Mouse (Mus musculus) mammary gland, adult 2 months (tissue): ENCODE results near the gene Gm6034. TPM values are rescaled to one million over a fixed set of nuclear protein-coding genes. Genes with fewer than 3 reads are reported as not detected.

ENCODE experiments used
- polyA plus RNA-seq: library from polyadenylated mRNA; depleted of rRNA; stranded (reverse); fragments of >200 nt; gene quantifications from 2 replicates; pipeline ENCODE4 v1.2.3, GENCODE M21; 2012; ENCODE audit warnings: low replicate concordance; rRNA removed

Gm6034 gene
- polyA plus RNA-seq: 0.20 TPM in 1 of 2 replicates, not detected in the other

GRCm38 (mm10) chr17:36042610-36043169, at the start of gene Gm6034, which contains the start of gene H2-T22:
Gm6034 (plus strand) TSS chr17:36042961.
H2-T22 (minus strand) TSS chr17:36042747.

GRCm38 (mm10) chr17:36020191-36021073, 22.3 kb upstream of the Gm6034 start, which contains the start of gene H2-T24:
H2-T24 (minus strand) TSS chr17:36020560.

GRCm38 (mm10) chr17:36032351-36032875, 10.3 kb upstream of the Gm6034 start, which contains the start of gene H2-T23:
H2-T23 (minus strand) TSS chr17:36032855.

GRCm38 (mm10) chr17:36058362-36058761, 15.6 kb downstream of the Gm6034 start, which contains the start of gene Gm11127:
Gm11127 (minus strand) TSS chr17:36058371.

Other genes with a start within 250 kb of the Gm6034 start
- gene Ier3, start 221.3 kb upstream of the Gm6034 start, polyA plus RNA-seq: 16.7 and 21.8 TPM in 2 replicates
- gene Flot1, start 219.7 kb upstream of the Gm6034 start, polyA plus RNA-seq: 63.0 and 72.5 TPM in 2 replicates
- 364 and 441 TPM in 2 replicates for gene Tubb5, start 204.7 kb upstream of the Gm6034 start, polyA plus RNA-seq
- 9.6 and 11.0 TPM in 2 replicates for gene Mdc1, start 201.4 kb upstream of the Gm6034 start, polyA plus RNA-seq
- 34.4 and 39.7 TPM in 2 replicates for gene Nrm, start 181.6 kb upstream of the Gm6034 start, polyA plus RNA-seq
- gene Ppp1r18, start 177.4 kb upstream of the Gm6034 start, polyA plus RNA-seq: 78.6 and 130 TPM in 2 replicates
- gene Dhx16, start 163.1 kb upstream of the Gm6034 start, polyA plus RNA-seq: 57.7 and 68.8 TPM in 2 replicates
- gene 2310061I04Rik, start 145.5 kb upstream of the Gm6034 start, polyA plus RNA-seq: 74.6 and 74.7 TPM in 2 replicates
- gene Atat1, start 132.9 kb upstream of the Gm6034 start, polyA plus RNA-seq: 63.9 and 77.1 TPM in 2 replicates
- 79.5 and 120 TPM in 2 replicates for gene Mrps18b, start 126.6 kb upstream of the Gm6034 start, polyA plus RNA-seq
- gene Ppp1r10, start 126.5 kb upstream of the Gm6034 start, polyA plus RNA-seq: 26.1 and 34.0 TPM in 2 replicates
- gene Abcf1, start 73.2 kb upstream of the Gm6034 start, polyA plus RNA-seq: 55.9 and 71.4 TPM in 2 replicates
- gene Gnl1, start 63.1 kb upstream of the Gm6034 start, polyA plus RNA-seq: 20.7 and 37.2 TPM in 2 replicates
- gene Prr3, start 62.7 kb upstream of the Gm6034 start, polyA plus RNA-seq: 22.1 and 26.9 TPM in 2 replicates
- gene H2-T24, start 22.4 kb upstream of the Gm6034 start, polyA plus RNA-seq: 8.3 and 9.4 TPM in 2 replicates
- gene H2-T23, start 10.1 kb upstream of the Gm6034 start, polyA plus RNA-seq: 279 and 344 TPM in 2 replicates
- gene H2-T22, start 214 bp upstream of the Gm6034 start, polyA plus RNA-seq: 100 and 107 TPM in 2 replicates
- 0.18 TPM in 1 of 2 replicates, not detected in the other for gene Gm11127, start 15.4 kb downstream of the Gm6034 start, polyA plus RNA-seq
- gene Gm19684, start 78.7 kb downstream of the Gm6034 start, polyA plus RNA-seq: 0.57 and 0.60 TPM in 2 replicates
- 0.17 and 0.23 TPM in 2 replicates for gene Gm7030, start 86.5 kb downstream of the Gm6034 start, polyA plus RNA-seq
- 0.17 TPM in 1 of 2 replicates, not detected in the other for gene Gm8909, start 125.6 kb downstream of the Gm6034 start, polyA plus RNA-seq
- gene H2-T3, start 147.3 kb downstream of the Gm6034 start, polyA plus RNA-seq: 0.07 TPM in 1 of 2 replicates, not detected in the other
- gene Rpp21, start 215.1 kb downstream of the Gm6034 start, polyA plus RNA-seq: 54.3 and 107 TPM in 2 replicates
- 12.0 and 17.1 TPM in 2 replicates for gene Trim39, start 229.3 kb downstream of the Gm6034 start, polyA plus RNA-seq
- gene H2-M10.2, start 243.5 kb downstream of the Gm6034 start, polyA plus RNA-seq: not detected in 2 replicates